Mouse (Mus musculus) hindbrain, postnatal 0 days (tissue): ENCODE data around the gene Slco1c1. TPM values are rescaled to one million over a fixed set of nuclear protein-coding genes. Genes with fewer than 3 reads are reported as not detected.
"Not testable (repeated sequence)": the region's sequence is repeated elsewhere in the genome, so short reads cannot be mapped to it uniquely, and the experiment has no call there.

ENCODE experiments used
- ATAC-seq: fragments of 200-750 bp; cut with Nextera tagmentation; 2 replicates; pipeline ENCODE4 v1.8.0; 2017; ENCODE audit warnings: mild to moderate bottlenecking, moderate TSS enrichment, moderate library complexity
- DNase-seq: peaks from one replicate; pipeline ENCODE4 v3.0.0-alpha.2; 2015; ENCODE audit warnings: low spot score
- H3K27ac ChIP-seq: fragments of 300-500 bp; sonication (generic); 2 replicates; pipeline ENCODE4 v1.5.1; 2014; ENCODE audit warnings: mild to moderate bottlenecking
- H3K27me3 ChIP-seq: fragments of 300-500 bp; sonication (generic); 2 replicates; pipeline ENCODE4 v1.6.1; 2014; ENCODE audit warnings: low read length, mixed read lengths; ENCODE audit not compliant: insufficient read depth
- H3K36me3 ChIP-seq: fragments of 300-500 bp; sonication (generic); 2 replicates; pipeline ENCODE4 v1.6.1; 2014; ENCODE audit warnings: low read length, mixed read lengths; ENCODE audit not compliant: insufficient read depth
- H3K4me1 ChIP-seq: fragments of 300-500 bp; sonication (generic); 2 replicates; pipeline ENCODE4 v1.6.1; 2014; ENCODE audit warnings: antibody characterized with exemption, low read length, mixed read lengths; ENCODE audit not compliant: insufficient read depth
- H3K4me2 ChIP-seq: fragments of 300-500 bp; sonication (generic); 2 replicates; pipeline ENCODE4 v1.6.1; 2014; ENCODE audit warnings: low read depth, mild to moderate bottlenecking, low read length, moderate library complexity, mixed read lengths
- H3K4me3 ChIP-seq: fragments of 300-500 bp; sonication (generic); 2 replicates; pipeline ENCODE4 v1.5.1; 2014; ENCODE audit warnings: low read length
- H3K9ac ChIP-seq: fragments of 300-500 bp; sonication (generic); replicated peaks from 2 replicates; pipeline ENCODE4 v1.6.1; 2014; ENCODE audit warnings: mild to moderate bottlenecking, low read length, moderate library complexity, mixed read lengths
- H3K9me3 ChIP-seq: fragments of 300-500 bp; sonication (generic); 2 replicates; pipeline ENCODE4 v1.6.1; 2016; ENCODE audit warnings: low read length, mixed read lengths
- CTCF ChIP-seq: IDR thresholded peaks from 2 replicates; pipeline ENCODE4 v1.5.1; 2016; ENCODE audit warnings: antibody characterized with exemption, control low read depth, low read depth
- WGBS: fragments of 180-500 bp; shearing (Covaris S2); extraction: QIAGEN DNeasy Blood & Tissue Kit; methylation state at CpG from one replicate; pipeline ENCODE4 v1.1.7; 2014; 5-methylcytosine and 5-hydroxymethylcytosine counted together
- polyA plus RNA-seq: library from polyadenylated mRNA; unstranded; fragments of >200 nt; fragmentation: Nextera tagmentation; extraction: Ambion mirVana; gene quantifications from 2 replicates; pipeline ENCODE4 v1.2.1, GENCODE M21; 2015
- total RNA-seq: library from RNA; depleted of rRNA; stranded (reverse); fragments of >200 nt; gene quantifications from 2 replicates; pipeline ENCODE4 v1.2.3, GENCODE M21; 2014

Slco1c1 gene
- total and polyA plus RNA-seq, 2 experiments from 2014 or later = 27.7 TPM

- no peak for ATAC-seq
- no peaks in the 10 kb centered on the region for H3K36me3 ChIP-seq
- WGBS = 81% methylated on average over 1 of the region's 1 CpGs
- no peak overlapping the region for H3K9ac ChIP-seq
- H3K4me2 ChIP-seq = no peak overlapping the region
- no peak overlapping the region for H3K4me3 ChIP-seq
- H3K4me1 ChIP-seq = no peaks in the 10 kb centered on the region
- TF ChIP-seq CTCF = no peak
- DNase-seq = no peak
- no peaks in the 10 kb centered on the region for H3K9me3 ChIP-seq
- H3K27ac ChIP-seq = no peak overlapping the region
- no peaks in the 10 kb centered on the region for H3K27me3 ChIP-seq
Observed at GRCm38 (mm10) chr6:141584791-141585403, 60.7 kb downstream of the Slco1c1 start.

- Histone ChIP-seq H3K4me2 (no peak overlapping the region), H3K4me3 (no peak overlapping the region), H3K4me1 (no peaks in the 10 kb centered on the region), H3K36me3 (no peaks in the 10 kb centered on the region), H3K27ac (no peak overlapping the region), H3K9ac (no peak overlapping the region), H3K9me3 (no peaks in the 10 kb centered on the region), H3K27me3 (no peaks in the 10 kb centered on the region)
- 72% methylated on average over 1 of the region's 1 CpGs for WGBS
- no peak for DNase-seq
- no peak for ATAC-seq
- no peak for TF ChIP-seq CTCF
Observed at GRCm38 (mm10) chr6:141590002-141590401, 65.8 kb downstream of the Slco1c1 start.

- not testable (repeated sequence) for H3K27me3 ChIP-seq, H3K9ac ChIP-seq, H3K4me2 ChIP-seq, H3K27ac ChIP-seq, H3K4me1 ChIP-seq, H3K36me3 ChIP-seq, DNase-seq, H3K9me3 ChIP-seq, H3K4me3 ChIP-seq, ATAC-seq
- WGBS = 57% methylated on average over 4 of the region's 4 CpGs
Observed at GRCm38 (mm10) chr6:141590598-141591200, 66.5 kb downstream of the Slco1c1 start.

GRCm38 (mm10) chr6:141596081-141596480 lies 71.9 kb downstream of the Slco1c1 start:
- Histone ChIP-seq H3K27me3 (no peaks in the 10 kb centered on the region), H3K4me1 (no peaks in the 10 kb centered on the region), H3K4me2 (no peak overlapping the region), H3K9me3 (0 out of 2 replicates have a peak, but pooled peaks cover 4% of the 10 kb centered on the region), H3K4me3 (no peak overlapping the region), H3K27ac (no peak overlapping the region), H3K36me3 (no peaks in the 10 kb centered on the region), H3K9ac (no peak overlapping the region)
- DNase-seq = no peak
- no peak for ATAC-seq
- no peak for TF ChIP-seq CTCF
- 90% methylated on average over 2 of the region's 2 CpGs for WGBS

- no peaks in the 10 kb centered on the region for H3K4me1 ChIP-seq
- TF ChIP-seq CTCF = no peak
- no peaks in the 10 kb centered on the region for H3K27me3 ChIP-seq
- no peak overlapping the region for H3K9ac ChIP-seq
- H3K4me2 ChIP-seq = no peak overlapping the region
- H3K4me3 ChIP-seq = no peak overlapping the region
- H3K9me3 ChIP-seq = 0 out of 2 replicates have a peak, but pooled peaks cover 4% of the 10 kb centered on the region
- no peak for DNase-seq
- no peaks in the 10 kb centered on the region for H3K36me3 ChIP-seq
- ATAC-seq = no peak
- no peak overlapping the region for H3K27ac ChIP-seq
- 96% methylated on average over 2 of the region's 2 CpGs for WGBS
Observed at GRCm38 (mm10) chr6:141597037-141597436, 72.9 kb downstream of the Slco1c1 start.

GRCm38 (mm10) chr6:141600940-141601339 lies 76.8 kb downstream of the Slco1c1 start:
- H3K4me2 ChIP-seq = no peak overlapping the region
- no peak overlapping the region for H3K4me3 ChIP-seq
- H3K9ac ChIP-seq = no peak overlapping the region
- no peaks in the 10 kb centered on the region for H3K4me1 ChIP-seq
- H3K27me3 ChIP-seq = no peaks in the 10 kb centered on the region
- no peaks in the 10 kb centered on the region for H3K36me3 ChIP-seq
- ATAC-seq (no peak), DNase-seq (no peak)
- 0 out of 2 replicates have a peak, but pooled peaks cover 4% of the 10 kb centered on the region for H3K9me3 ChIP-seq
- WGBS = 65% methylated on average over 9 of the region's 9 CpGs
- TF ChIP-seq CTCF = no peak
- H3K27ac ChIP-seq = no peak overlapping the region

- Histone ChIP-seq H3K27ac (no peak overlapping the region), H3K36me3 (no peaks in the 10 kb centered on the region), H3K4me3 (no peak overlapping the region), H3K9me3 (no peaks in the 10 kb centered on the region), H3K27me3 (no peaks in the 10 kb centered on the region), H3K4me2 (no peak overlapping the region), H3K4me1 (no peaks in the 10 kb centered on the region), H3K9ac (no peak overlapping the region)
- ATAC-seq = no peak
- no peak for TF ChIP-seq CTCF
- DNase-seq = no peak
- 76% methylated on average over 2 of the region's 2 CpGs for WGBS
Observed at GRCm38 (mm10) chr6:141610702-141611260, 86.6 kb downstream of the Slco1c1 start.
